Mouse (Mus musculus) adrenal gland (tissue): ENCODE results near the gene Gm21885.
"Not testable (repeated sequence)": the region's sequence is repeated elsewhere in the genome, so short reads cannot be mapped to it uniquely, and the experiment has no call there.

Experiments used
- intact Hi-C: fragments of 180-260 bp; cut with DNase I; formaldehyde crosslinking; loops from one replicate; pipeline ENCODE4 v1.15.1; 2025

The Gm21885 gene

DNA sequence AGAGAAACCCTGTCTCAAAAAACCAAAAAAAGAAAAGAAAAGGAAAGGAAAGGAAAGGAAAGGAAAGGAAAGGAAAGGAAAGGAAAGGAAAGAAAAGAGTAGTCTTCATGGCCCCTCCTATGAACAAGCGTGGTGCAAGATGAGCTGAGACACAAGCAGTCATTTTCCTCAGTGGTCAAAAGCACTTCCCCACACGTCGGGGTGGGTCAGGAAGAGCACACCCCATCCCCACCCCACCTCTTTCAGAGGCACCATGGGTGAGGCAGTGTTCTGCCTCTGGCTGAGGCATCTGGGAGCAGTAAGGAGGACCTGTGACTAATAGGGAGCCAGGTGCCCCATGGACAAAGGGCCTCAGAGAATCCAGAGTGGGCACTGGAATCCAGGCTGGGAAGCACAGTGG, 15.5 kb upstream of the Gm21885 start:
- intact Hi-C loops: not testable (repeated sequence)

DNA sequence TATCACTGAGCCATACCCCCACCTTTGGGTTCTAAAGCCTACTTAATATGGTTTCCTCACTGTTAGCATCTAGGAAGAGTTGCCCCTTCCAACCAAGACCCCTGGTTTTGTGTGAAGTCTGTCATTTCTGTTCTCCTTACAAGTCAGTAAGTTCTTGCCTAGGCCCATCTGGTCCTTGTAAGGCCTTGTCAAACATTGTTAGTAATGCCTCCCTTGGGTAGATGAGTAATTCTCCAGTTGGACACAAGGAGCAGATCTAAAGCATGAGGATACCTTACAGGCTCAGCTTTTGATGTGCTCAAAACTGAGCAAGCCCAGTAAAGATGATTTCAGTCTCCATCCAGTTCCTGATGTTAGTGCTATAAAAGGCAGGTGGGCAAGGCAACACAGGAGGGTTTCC, 12.9 kb upstream of the Gm21885 start:
- intact Hi-C loops: no loop called here

DNA sequence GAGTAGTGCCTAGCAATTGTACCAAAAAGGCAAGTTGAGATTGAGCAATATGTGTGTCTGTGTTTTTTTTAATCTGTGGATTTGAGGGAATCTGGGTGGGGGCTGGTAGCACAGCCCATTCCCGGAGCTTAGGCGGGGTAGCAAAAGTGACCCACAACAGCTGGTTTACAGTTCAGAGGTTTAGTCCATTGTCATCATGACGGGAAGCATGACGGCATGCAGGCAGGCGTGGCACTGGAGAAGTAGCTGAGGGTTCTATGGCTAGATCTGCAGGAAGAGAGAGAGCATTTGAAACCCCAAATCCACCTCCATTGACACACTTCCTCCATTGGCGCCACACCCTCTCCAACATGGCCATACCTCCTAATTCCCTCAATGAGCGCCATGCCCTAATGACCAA, 11.8 kb upstream of the Gm21885 start:
- intact Hi-C loops: no loop called here

DNA sequence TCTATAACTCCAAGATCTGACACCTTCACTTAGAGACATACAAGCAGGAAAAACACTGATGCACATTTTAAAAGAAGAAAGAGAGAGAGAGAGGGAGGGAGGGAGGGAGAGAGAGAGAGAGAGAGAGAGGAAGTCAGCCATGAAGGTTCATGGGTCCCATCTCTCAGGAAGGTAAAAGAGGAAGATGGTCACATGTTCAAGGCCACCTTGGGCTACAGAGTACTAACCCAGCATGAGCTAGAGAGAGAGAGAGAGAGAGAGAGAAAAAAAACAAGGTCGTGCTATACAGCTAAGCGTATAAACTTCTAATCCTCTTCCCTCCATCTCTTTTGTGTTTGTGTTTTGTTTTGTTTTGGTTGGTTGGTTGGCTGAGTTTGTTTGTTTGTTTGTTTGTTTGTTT, 10.7 kb upstream of the Gm21885 start:
- intact Hi-C loops: no loop called here

DNA sequence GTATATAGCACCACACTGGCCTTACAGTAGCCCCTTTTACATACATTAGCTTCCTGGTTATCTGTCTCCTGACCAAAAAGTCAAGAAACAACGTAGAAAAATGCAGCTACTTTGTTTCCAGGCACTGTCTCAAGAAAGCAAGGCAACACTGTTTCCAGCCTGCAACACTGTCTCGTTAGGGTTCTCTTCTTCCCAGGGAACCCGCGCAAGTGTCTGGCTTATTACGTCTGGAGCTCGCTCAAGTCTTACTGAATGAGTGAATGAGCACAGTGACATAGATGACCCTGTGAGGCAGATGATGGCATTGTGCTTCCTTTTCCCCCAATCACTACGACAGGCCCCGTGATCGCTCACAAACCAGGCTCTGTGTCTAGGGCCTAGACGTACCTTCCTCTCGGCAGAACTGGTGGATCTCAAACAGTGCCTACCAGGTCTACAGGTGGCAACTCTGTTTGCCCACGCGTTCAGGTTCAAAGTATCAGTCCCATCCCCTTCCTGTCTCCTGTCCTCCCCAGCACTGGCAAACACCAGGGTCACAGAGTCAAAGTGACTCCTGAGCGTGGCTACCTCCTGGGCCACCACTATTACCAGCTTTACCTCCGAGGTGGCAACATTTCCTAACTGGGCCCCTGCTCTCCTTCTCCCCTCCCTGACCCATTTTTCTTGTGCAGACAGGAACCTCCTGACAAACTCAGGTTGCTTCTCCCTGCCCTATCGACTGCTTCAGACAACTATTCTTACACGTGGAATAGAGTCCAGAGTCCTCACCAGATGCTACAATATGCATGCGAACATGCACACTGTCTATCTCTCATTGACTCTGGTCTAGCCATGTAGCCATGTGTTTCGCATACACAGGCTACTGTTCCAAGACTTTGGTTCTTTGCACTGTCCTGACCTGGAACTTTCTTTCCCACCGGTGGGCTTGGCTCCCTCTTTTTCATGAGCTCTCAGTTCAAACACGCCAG, 8.4 kb upstream of the Gm21885 start:
- intact Hi-C loops: no loop called here

DNA sequence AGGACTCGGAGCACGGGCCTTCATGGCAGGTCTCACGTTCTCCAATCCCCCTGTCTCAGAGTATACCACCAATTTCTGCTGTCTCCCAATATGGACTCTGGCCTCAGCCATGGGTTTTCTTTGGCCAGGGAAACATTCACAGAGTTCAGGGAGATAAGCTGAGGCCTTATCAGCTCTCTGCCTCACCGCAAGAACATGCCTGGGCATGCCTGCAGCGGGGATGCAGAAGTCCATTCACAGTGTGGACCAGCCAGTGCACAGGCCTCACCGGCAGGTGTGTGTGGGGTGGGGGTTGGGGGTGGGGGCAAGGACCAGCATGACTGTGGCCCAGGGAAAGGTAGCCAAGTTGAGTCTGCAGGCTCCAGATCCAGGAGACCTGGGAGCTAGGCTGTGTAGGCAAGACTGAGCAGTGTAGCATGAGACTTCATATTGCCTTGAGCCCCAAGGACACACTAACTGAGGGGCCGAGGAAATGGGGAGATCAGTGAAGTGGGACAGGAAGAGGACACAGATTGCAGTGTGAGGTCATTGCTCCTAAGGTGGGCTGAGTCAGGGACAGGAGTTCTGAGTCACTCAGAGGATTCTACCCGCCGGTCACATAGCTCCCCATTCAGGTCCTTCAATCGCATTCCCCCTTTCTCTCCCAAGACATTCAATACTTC, 7.3 kb upstream of the Gm21885 start:
- intact Hi-C loops: no loop called here

DNA sequence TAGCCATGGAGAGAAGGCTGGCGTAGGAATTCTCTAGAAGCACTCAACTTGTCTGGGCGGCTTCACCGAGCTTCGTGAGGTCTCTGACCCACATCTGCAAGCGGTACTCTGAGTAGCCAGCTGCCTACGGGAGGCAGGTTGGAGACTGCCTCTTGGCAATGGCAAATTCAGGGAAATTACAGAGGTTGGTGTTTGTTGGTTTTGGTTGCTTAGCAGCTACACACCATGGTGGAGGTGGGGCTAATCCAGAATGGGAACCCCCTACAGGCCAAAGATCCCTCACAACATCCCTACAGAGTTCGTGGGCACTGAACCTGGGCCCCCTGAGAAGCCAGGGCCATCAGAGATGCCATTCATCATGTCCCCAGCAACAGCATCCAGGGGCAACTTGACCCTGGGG, 6.4 kb upstream of the Gm21885 start:
- intact Hi-C loops: loop anchor here (5.0 kb wide), 1 partner anchor 148 kb away; no protein-coding TSS in a partner anchor

DNA sequence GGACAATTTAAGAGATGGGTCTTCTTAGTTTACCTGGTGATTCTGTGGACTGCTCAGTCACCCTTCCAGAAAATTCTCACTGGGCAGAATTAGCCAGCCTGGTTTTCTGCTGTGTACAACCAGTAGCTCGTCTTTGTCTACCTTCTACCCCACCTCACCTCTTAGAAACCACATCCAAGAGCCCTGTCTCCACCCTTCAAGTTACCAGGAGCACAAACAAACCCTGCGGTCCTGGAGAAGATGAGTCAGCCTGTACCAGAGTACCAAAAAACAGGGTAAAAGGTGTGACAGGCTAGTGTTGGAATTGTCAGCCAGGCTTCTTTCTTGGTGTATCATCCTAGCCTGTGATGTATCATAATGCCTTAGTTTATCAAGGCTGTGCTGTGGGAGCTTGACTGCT, 6.0 kb upstream of the Gm21885 start:
- intact Hi-C loops: loop anchor here (1.0 to 5.0 kb wide), 2 partner anchors 39 to 148 kb away; no protein-coding TSS in a partner anchor

DNA sequence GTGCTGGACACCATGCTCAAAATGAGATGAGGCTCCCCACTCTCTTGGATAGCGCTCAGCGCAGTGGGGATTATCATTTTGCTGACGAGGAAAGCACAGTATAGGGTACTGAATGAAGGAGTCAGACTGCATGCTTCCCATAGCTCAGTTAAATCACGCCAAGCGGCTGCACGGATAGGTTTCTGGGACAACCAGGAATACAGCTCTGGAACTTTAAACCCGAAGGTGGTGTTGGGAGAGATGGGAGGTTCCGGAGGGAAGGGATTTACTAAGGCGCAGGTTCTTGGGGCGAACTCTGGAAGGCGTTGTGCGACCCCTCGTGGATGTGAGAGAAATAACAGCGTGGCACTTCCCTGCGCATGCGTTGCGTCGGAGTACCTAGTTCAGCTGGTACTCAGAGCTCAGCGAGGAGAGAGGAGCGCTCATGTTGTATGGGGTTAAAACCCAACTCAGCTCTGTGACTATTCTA, 4.8 kb upstream of the Gm21885 start:
- intact Hi-C loops: loop anchor here (1.0 to 5.0 kb wide), 2 partner anchors 41 to 150 kb away; no protein-coding TSS in a partner anchor

DNA sequence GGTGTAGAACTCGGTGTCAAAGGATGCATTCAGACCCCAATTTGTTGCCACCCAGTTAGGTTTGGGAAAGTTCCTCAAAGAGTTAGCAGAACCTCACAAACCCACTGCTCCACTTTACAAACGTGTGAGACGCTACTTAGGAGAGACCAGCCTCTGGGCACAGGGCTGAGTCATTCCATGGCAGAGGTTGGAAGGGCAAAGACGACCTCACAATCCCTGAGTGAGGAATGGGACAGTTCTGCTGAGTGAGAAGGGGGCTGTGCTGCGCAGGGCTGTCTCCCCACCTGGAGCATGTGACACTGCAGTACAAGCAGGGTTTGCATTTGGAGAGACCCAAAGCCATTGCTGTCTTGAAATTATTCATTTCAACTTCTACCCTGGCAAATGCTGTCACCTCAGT, 618 bp downstream of the Gm21885 start:
- intact Hi-C loops: no loop called here

DNA sequence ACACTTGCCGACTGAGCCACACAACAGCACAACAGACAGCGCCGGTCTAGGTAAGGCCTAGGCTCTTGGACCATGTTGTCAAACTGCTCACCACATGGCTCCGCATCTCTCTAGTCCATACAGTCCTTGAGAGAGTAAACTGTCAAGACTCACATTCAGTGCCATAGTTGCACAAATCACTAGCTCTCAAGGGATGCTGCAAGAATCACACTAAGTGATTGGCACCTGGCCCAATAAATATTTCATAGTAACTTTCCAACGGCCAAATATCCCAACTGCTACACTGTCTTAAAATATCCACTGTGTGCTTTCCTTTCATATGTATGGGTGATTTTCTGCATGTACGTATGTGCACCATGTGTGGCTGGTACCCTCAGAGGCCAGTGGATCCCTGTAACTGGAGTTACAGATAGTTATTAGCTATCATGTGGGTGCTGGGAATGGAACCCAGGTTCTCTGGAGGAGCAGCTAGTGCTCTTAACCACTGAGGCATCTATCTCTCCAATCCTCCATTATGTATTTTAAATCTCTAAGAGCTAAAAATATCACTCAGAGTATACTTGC, 1.9 kb downstream of the Gm21885 start:
- intact Hi-C loops: no loop called here

DNA sequence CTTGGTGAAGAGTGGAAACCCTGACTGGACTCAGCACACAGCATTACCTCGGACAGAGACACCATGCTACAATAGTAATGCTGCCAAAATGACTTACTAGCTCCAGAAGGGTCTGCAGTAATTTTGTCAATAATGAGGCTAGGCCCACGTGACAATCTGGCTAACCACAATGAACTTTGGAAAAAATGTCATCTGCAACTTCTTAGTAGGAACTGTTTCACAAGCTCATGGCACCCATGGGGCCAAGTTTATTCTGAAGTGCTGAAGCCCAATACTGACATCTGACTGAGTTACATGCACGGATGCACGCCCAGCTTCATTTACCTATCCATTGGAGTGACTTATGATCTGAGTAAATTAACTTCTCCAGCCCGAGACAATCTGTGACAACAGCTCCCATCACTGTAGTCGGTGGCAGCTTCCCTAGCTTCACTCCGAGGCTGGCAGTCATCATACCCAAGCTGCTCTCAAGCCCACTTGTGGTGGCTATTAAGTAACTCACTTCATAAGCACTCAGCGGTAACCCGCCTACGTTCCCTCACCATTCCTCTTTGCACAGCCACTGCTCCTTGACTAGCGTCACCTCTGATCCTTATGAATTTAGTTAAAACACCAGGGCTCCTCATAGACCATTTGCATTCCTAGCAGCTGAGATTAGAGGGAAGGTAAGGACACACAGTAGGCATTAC, 4.4 kb downstream of the Gm21885 start:
- intact Hi-C loops: no loop called here

DNA sequence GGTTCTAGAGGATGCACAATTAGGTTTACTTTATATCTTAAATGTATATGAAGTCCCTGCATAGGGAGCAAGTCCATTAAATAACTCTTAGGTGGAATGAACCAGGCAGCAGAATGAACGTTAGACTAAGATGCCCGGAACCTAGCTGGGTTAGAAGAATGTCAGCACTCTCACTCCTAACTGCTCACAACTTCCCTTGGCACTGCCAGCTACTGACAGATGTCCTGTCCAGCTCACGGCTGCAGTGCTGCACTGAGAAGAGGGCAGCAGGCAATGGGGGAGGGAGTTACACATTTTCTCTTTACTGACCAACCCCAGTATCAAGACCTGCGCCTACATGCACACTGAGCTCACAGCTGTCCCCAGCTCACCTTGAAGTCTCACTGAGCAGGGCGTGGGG, 5.4 kb downstream of the Gm21885 start:
- intact Hi-C loops: no loop called here

DNA sequence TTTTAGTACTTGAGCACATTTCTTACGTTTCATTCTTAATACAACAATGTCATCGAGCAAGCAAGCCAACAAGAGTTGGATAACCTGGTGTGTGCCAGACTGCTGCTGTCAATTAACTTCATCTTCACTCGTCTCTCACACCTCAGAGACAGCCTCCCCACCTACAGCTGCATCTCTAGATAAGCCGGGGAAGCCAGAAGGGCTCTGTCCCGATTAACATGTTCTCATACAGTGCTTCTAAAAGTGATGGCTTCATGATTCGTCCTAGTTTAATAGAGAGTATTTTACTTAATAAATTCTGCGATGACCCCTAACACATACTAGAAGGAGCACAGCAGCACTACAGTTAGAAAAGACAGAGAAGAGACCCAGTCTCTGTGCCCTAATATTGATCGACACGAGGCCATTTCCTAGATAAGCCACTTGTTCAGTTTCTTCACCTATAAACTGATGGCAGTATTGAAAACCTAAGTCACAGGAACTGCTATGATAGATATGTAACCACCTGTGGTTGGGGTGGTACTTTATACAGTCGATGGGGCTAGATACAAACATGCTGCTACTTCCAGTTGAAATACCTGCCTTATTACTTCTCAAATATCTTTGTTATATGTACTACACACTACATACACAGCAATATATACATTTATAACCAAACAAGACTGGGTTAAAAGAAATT, 8.5 kb downstream of the Gm21885 start:
- intact Hi-C loops: no loop called here

DNA sequence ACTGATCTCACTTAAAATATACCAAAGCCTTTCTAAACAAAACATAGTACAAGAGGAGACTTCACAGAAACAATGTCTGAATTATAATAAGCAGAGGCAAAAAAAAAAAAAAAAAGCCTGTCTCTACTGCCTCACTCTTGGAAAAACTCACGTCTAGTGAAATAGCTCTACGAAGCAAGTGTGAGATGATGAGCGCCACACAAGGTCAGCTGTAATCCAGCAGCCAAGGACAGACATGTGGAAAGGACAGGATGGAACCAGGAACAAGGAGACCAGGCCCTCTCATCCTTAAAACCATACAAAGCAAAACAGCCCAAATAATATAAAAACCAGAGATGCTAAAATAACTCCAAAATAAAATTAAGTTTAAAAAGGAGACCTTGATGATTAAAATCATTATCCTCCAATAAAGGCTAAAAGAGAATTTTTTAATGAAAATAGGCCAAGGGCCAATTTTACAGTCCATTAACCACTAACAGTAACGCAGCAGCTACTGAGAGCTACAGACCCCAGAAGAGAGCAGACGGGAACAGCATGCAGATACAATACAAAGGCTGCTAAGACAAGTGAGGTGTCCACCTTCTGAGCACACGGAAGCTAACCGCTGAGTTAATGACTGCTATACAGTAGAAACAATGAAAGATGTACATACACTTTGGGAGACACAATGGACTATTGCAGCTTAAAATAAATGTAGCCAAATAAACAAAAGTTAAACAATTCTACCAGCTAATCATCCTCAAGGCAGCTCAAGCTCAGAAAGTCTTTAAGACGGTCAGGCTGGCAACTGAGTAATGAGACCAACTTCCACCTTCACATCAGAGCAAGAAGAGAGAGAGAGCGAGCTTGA, 13.5 kb downstream of the Gm21885 start:
- intact Hi-C loops: no loop called here

DNA sequence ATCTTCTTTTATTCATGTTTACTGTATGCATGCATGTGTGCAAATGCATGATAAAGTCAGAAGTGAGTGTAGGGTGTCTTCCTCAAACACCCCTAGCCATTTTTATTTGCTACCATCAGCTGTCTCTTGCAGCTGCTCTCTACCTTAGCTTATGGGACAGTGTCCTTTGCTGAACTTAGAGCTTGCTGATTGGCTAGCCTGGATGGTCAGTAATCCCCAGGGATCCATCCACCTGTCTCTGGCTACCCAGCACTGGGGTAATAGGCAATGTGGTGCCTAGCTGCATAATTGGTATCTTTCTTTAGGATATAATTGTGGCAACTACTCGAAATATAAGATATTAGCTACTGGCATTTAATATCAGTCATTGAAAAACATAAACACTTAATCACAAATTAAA, 31.1 kb downstream of the Gm21885 start:
- intact Hi-C loops: no loop called here

DNA sequence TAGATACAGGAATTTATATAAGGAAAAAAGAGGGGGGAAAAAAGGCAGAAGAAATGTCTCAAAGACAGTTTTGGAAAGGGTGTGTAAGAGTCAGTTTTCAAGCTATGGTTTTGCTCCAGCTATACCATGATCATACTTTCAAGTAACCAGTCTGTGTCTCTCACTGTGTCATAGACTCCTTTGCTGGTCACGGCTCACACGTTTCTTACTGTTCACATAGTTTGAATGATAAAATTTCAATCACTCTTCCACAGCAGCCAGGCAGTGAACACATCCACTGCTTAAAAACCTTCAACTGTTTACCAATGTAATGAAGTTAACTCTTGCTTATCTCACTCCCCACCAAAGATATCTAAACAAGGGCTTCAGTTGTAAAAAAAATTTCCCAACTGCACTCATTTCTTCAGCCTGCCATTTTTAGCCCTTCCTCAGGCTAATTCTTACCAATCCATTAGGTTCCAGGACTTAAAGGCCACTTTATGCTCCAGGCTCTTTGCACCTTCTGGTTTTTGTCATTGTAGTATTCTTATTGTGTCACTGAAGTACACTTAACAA, 32.5 kb downstream of the Gm21885 start:
- intact Hi-C loops: no loop called here

DNA sequence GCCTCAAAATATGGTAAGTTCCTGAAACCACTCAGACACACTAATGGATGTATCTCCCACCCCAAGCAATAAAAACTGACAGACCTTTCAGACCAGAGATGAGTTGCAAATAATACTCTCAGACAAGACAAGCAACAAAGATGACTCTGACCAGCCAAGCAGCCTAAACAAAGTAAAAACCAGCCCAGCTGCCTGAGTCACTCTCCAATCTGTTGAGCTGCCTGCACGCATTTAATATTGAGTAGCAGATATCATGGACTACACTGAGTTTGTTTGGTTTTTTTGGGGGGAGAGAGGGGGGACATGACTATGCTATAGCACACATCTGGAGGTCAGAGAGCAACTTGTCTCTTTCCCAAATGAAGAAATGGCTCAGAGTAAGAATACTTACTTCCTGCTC, 33.6 kb downstream of the Gm21885 start:
- intact Hi-C loops: no loop called here

DNA sequence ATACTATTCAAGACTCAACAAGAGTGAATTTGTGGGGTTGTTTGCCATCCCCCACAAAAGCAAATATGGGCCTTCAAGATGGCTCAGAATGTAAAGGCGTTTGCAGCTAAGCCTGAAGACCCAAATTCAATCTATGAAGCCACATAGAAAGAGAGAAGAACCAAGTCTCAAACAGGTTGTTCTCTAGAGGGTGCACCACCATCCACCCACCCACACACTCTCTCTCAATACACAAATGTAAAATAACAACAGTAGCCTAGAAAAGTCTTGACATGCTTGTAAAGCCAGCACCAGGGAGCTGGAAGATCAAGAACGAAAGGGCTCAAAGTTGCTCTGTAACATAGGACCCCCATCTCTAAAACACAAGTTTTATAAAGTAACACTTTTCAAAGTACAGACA, 34.9 kb downstream of the Gm21885 start:
- intact Hi-C loops: no loop called here

DNA sequence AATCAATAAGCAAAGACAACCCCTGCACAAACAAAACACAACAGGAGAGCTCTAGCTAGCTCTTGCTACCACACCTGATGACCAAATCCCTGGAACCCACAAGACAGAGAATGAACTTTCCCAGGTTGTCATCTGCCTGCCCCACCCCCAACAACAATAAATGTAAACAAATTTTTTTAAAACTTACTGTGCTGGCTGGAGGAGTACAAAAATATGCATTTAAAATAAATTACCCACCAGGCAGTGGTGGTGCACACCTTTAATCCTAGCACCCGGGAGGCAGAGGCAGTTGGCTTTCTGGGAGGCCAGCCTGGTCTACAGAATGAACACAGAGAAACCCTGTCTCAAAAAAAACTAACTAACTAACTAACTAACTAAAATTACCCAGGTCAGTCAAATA, 35.3 kb downstream of the Gm21885 start:
- intact Hi-C loops: no loop called here
